Comparison of ENCODE assay signal across 15 mouse cellular contexts in genomic region chr4:59719481-59720355, GRCm38 (mm10).
DNase-seq lines count a peak whose midpoint lies in the region; TF ChIP-seq lines count a peak whose summit lies in the region.
"Had no signal": no experiment of that assay in that cellular context is flagged by ENCODE, and none has a peak within 500 bp of the region (broad histone marks: within the 10 kb centered on the region; RNA-seq: fewer than 3 reads in every experiment).

No protein-coding gene starts in this region.

- peaks cover 0 to 11% of the 10 kb centered on the region in 2 experiments; a peak in 2 of 4 replicates for H3K4me1 ChIP-seq in ES-E14 (ENCODE audit: control insufficient read depth in 2 of 2, insufficient read depth in 2 of 2, low read length in 2 of 2, poor library complexity in 1 of 2)

- peak; percentile 10 for DNase-seq in left cerebral cortex, postnatal 4 days
- DNase-seq in left cerebral cortex, postnatal 14 days (ENCODE audit: low spot score in 2 of 2) = no peak
- peak; percentile 17 for DNase-seq in ES-E14 (ENCODE audit: low read depth, low spot score)
- peak; percentile 39 for DNase-seq in brain, adult 2 months (ENCODE audit: low read depth, low spot score)
- peak; percentile 49 for DNase-seq in cerebellum, postnatal 10 days
- no peak for DNase-seq in adrenal gland, postnatal 36 days
- no peak for DNase-seq in layer of hippocampus, postnatal 10 days (ENCODE audit: low spot score in 2 of 2)
- no peak for DNase-seq in frontal cortex, postnatal 25 days (ENCODE audit: low spot score in 2 of 2)
- DNase-seq: gastrocnemius, postnatal 10 days; heart, postnatal 14 days; kidney, postnatal 25 days; layer of hippocampus, adult 9-11 months had no signal

- no peaks in the 10 kb centered on the region for H3K9me3 ChIP-seq in ES-E14 (ENCODE audit: control insufficient read depth, insufficient read depth, low read depth, low read length)
- H3K9me3 ChIP-seq: heart, embryonic 10.5 days; liver, embryonic 12.5 days; megakaryocyte, embryonic 14.5 days had no signal

- intact Hi-C loops in left cerebral cortex, postnatal 4 days (cut with DNase I) = no loop called here
- intact Hi-C loops in left cerebral cortex, postnatal 14 days (cut with DNase I) = no loop called here

- no peak overlapping the region for H3K9ac ChIP-seq in ES-E14 (ENCODE audit: insufficient read depth, low read depth, low read length, poor library complexity, severe bottlenecking)
- H3K9ac ChIP-seq: liver, embryonic 12.5 days had no signal

- peaks cover 7% of the 10 kb centered on the region; the same call in 1 of the 2 replicates for H3K36me3 ChIP-seq in ES-E14 (ENCODE audit: control insufficient read depth, insufficient read depth, low read length, poor library complexity, severe bottlenecking)

- in situ Hi-C loops in ES-E14 (cut with MboI; ENCODE audit: low sequenced_read_pairs in 2 of 2, unreplicated experiment in 2 of 2) = no loop called here

- no peak overlapping the region for H3K4me3 ChIP-seq in ES-E14 (ENCODE audit: insufficient read depth in 1 of 2, low read depth in 1 of 2, low read length in 2 of 2, poor library complexity in 1 of 2, severe bottlenecking in 1 of 2)
- H3K4me3 ChIP-seq: heart, embryonic 10.5 days; liver, embryonic 12.5 days; megakaryocyte, embryonic 14.5 days had no signal

- no peak overlapping the region for H3K27ac ChIP-seq in ES-E14 (ENCODE audit: insufficient read depth, low read depth, low read length, poor library complexity, severe bottlenecking)
- H3K27ac ChIP-seq: heart, embryonic 10.5 days; liver, embryonic 12.5 days had no signal

TF ChIP-seq in ES-E14, 5 proteins besides CTCF, POLR2A, EP300 and RAD21:
- no peak for TF ChIP-seq ZNF384 (IDR thresholded peaks at IDR 0.05; ENCODE audit: low read depth, low read length)
- no peak for TF ChIP-seq CHD2 (IDR thresholded peaks at IDR 0.05; ENCODE audit: low read depth, low read length)
- no peak for TF ChIP-seq HCFC1 (IDR thresholded peaks at IDR 0.05; ENCODE audit: borderline replicate concordance, insufficient read depth, low read length)
- no peak for TF ChIP-seq ZC3H11A (IDR thresholded peaks at IDR 0.05; ENCODE audit: borderline replicate concordance, low read depth, low read length)
- no peak for TF ChIP-seq MAFK (IDR thresholded peaks at IDR 0.05; ENCODE audit: insufficient read depth, low read depth, low read length)

Comparison
In these comparisons a context has a peak if more than half of its experiments do, and no peak if none do; other contexts are left out.
1. DNase-seq: peak in left cerebral cortex, postnatal 4 days (single experiment), ES-E14 (single experiment), brain, adult 2 months (single experiment) and cerebellum, postnatal 10 days (2 of 2); none in left cerebral cortex, postnatal 14 days (0 of 2), adrenal gland, postnatal 36 days (0 of 2), layer of hippocampus, postnatal 10 days (0 of 2) and frontal cortex, postnatal 25 days (0 of 2).